Mouse (Mus musculus): ENCODE measurements around the gene Sgms1.
"Not testable (repeated sequence)": the region's sequence is repeated elsewhere in the genome, so short reads cannot be mapped to it uniquely, and the experiment has no call there.

The Sgms1 gene

DNA sequence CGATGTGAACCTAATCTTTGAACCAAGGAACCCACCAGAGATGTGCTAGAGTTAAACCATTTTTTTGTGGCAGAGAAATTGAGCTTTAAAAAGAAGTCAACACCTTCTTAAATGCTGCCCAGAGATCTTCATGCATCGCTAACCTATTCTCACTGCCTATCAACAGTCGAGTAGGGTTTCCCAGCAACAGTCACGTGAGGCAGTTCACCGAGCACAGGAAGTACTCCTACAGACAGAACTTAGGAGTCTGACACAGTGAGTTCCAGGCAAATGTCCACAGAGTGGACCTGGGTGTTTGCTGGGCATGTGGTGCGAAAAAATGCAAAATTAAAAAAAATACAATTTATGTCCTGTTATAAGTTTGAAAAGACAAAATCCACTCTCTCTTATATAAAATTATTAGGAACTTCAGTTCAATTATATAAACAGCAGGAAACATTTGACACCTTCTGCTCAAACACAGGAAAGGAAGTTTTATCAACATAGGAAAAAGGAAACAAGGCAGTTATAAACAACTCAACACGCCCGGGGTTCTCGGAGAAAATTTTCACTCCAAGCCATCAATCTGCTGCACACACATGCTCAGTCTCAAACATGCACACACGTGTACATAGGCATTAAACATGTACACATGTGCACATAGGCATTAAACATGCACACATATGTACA is 64.3 kb downstream of the Sgms1 start:
- DNase-seq (ENCODE audit: low read depth, low spot score) = no peak

DNA sequence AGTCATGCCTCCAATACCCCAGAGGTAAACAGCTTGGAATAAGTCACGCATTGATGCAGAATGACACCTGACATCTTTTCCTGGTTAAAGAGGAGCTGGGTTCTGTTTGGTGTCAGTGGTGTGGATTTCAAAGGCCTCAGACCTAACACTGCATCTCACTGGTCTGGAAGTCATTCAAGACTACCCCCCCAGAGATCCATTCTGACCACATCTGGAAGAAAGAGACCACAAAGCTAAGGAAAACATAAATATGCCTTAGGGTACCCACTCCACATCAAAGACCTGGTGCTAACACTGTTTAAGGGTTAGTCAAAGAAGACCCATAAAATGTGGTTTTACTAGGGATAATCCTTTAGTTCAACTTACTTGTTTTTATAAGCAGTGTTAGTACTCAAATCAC is 65.0 kb downstream of the Sgms1 start:
- no peak for DNase-seq (ENCODE audit: low read depth, low spot score)

DNA sequence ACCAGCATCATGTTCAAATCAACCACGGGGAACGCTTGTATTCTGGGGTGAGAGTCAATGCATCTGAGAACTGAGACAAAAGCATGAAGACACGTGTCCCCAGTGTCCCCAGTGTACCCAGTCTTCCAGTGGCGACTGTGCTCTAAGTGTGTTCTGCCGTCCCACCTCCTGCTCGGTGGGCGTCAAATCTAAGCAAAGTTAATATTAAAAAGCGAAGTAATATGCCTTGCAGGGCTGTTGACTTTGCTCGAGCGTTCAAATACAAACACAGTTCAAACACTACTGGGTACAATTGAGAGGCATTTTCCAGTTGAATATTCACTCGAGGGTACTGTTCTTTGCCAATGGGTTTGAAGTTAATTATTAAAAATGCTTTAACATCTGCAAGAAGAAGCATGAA is 66.4 kb downstream of the Sgms1 start:
- no peak for DNase-seq (ENCODE audit: low read depth, low spot score)

DNA sequence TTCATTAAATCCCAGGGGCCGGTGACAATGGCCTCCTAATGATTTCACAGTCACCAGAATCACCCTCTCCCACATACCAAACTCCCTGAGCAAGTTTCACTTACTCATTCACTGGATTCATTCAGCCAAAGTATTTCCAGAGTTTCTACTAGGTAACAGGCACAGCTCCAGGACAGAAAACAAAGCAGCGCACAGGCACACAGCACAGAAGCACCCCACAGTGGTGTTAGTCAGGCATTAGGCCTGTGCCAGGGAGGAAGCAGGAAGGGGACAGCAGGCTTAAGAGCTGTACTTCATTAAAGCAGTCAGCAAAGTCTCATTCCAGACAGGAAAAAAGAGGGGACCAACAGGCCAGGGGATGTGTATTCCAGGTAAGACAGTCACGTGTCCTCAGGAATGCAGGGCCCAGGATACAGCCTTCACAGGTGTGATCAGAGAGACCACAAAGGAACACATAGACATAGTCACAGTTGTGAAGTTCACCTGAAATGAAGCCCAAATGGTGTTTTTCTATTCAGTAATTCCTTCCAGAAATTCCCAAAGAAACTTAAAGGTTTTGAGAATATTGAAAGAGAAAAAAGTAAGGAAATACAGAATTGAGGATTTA is 67.0 kb downstream of the Sgms1 start:
- no peak for DNase-seq (ENCODE audit: low read depth, low spot score)

DNA sequence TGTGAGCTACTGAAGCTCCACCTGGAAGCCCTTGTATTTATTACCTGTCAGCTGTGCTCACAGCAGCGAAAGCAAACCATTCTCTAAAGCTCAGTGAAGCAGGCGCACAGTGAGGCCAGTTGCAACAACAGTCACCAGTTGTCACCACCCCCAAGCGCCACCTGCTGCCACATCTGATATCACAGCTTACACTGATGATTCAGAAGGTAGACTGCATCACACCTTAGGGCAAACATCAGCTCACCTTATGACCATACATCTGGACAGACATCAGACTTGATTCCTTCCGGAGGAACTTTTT is 69.2 kb downstream of the Sgms1 start:
- no peak for DNase-seq (ENCODE audit: low read depth, low spot score)

DNA sequence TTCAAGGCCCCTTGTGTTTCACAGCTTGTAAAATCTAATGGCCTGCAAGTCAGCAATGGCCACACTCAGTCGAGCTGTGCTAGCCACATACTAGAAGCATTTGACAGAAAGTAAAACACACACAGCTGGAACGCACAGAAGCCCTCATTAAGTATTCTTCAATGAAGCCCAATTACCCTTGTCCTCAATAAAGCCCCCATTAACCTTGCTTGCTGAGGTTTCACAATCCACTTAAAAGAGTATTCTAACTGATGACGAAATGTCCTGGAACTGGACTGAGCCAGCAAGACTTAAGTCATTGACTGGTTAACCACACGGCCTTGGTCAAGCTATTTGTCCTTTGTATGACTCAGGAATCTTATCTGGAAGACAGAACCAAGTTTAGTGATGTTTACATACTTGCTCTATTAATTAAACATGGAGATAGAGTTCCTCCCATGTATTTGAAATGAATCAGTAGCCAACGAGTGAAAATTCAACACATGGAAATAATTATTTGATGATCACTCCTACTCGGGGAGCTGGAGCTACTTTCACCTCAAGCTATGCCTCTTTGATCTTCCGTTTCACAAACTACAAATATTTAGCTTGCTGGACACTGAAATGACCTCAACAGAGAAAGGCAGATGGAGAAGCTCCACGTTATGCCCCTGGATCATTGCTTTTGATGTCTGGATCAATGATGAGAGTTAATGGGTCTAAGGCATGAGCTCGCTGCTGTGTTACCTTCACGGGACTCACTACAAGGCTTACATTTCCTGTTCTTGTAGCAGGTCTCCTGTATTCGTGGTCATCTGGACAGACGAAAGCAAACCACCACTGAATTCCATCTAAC is 69.8 kb downstream of the Sgms1 start:
- no peak for DNase-seq (ENCODE audit: low read depth, low spot score)

DNA sequence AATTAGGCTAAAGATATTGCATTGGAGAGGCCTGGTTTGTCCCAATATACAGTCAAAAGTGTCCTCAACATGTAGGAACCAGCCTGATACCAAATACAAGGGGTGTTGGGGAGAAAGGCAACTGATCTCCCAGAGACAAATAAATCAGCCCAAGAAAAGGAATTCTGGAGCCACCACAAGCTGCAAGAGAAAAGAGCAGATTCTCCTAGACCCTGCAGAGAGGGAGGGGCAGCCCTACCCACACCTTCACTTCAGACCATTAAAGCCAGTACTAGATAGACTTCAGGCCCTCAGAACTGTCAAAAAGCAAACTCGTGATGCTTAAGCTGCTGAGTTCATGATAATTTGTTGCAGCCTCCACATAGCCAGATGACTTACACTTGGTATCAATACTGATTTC is 70.5 kb downstream of the Sgms1 start:
- no peak for DNase-seq (ENCODE audit: low read depth, low spot score)

DNA sequence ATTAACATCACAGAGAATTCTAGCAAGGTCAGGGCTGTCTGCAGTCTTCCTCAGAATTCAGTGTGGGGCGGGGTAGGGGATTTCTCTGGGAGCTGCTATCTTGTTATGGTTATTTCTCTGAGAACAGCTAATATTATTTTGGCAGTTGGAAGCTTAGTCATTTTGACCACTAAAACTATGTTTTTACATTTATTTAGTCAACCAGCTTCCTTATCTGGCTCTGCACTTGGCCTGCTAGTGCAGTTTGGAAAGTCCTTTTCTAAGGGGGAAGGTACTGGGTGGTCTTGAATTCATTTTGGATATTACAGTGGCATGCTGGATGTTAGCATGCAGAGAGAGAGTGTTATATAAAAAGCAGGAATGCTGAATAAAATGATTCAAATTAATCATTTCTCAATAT is 72.2 kb downstream of the Sgms1 start:
- not testable (repeated sequence) for DNase-seq (ENCODE audit: low read depth, low spot score)

DNA sequence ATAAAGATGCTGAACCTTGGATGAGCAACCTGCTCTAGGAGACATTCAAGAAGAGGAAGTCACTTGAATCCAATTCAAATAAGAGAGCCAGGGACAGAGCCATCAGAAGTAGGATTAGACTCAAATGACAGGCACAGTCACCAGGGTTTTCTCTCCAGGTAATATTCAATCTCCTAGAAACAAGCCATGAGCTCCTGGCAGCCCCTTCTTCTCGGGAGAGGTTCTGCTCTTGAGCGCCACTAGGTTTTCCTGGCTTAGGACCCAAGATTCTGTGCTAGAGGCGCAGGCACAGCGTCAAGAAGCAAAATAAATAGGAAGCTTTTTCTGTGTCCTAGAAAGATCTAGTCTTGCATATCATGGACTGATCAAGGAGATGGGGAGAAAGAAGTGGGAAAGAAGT is 76.2 kb downstream of the Sgms1 start:
- no peak for DNase-seq (ENCODE audit: low read depth, low spot score)

DNA sequence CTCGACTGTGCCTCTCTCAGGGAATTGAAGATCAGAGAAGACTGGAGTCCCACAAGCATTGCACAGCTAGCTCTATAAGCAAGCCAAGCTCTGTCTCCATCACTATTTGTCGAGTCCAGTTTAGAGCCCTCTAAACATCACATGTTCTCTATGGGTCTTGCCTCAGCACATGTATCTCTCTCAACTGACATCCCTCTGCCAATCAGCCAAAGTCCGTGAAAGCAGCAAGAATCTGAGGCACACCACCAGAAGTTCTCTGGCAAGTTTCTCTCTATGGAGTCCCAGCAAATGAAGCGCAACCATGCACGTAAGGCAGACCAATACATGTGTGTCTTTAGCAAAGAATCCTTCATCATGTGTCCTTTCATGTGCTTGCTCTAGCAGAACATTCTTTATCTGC is 77.8 kb downstream of the Sgms1 start:
- DNase-seq (ENCODE audit: low read depth, low spot score) = no peak

DNA sequence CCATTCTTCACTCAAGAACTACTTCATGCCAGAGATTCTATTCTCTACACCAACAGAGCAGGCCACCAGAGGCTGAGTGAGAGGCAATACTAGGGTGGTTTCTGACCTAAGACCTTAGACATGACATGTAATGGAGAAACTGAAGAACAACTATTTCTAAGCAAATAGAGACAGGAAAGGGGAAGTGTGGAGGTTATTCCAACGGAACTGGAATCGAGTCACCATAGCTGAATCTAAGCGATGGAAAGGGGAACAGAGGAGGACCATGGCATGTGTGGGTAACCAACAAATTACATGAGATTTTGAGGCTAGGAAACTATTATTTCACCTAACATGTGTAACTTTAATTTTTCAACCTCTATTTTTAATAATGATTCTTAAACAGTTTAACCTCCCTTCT is 78.5 kb downstream of the Sgms1 start:
- DNase-seq (ENCODE audit: low read depth, low spot score) = no peak

DNA sequence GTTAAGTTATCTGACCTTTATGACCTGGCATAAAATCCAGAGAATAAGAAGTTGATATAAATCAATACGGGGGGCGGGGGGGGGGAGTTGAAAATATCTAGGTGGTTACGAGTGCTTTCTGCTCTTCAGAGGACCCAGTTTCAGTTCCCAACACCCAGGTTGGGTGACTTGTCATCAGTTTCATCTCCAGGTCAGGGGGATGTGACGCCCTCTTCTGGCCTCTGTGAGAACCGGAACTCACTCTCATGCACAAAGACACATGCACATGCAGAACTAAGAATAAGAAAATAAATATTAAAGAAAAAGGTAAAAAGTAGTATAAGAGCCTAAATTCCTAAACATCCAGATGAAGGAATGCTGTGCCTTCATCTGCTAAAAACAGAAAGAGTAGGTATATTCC is 79.0 kb downstream of the Sgms1 start:
- no peak for DNase-seq (ENCODE audit: low read depth, low spot score)

DNA sequence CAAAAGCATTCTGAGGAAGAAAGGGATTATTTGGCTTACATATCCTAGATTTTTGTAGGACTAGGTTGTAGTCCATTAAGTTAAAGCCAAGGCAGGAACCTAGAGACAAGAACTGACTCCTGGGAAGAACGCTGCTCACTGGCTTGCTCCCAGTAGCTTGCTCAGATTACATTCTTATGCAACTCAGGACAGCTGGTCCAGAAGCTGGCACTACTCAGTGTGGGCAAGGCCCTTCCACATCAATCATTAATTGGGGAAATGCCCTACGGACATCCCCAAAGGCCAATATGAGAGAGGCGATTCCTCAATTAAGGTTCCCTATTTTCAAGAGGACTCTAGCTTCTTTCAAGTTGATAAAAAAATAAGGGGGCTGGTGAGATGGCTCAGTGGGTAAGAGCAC is 80.2 kb downstream of the Sgms1 start:
- DNase-seq (ENCODE audit: low read depth, low spot score) = no peak

DNA sequence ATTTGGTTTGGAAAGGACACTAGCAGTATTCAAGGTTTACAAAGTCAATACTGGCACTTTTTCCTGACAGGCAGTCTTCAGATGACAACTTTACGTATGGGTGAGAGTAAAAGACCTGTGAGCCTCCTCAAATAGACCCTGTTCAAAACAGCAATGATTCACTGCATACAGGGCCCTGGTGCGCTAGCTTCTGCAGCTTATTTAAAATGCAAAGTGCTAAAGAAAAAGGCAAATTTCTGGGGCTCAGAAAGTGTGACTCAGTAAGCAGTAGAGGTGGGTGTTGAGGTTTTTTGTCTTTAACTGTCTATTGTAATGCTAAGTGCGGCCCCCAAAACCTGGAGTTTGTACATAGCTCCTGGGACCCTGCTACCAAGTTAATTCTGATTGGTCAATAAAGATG is 81.2 kb downstream of the Sgms1 start:
- DNase-seq (ENCODE audit: low read depth, low spot score) = no peak

DNA sequence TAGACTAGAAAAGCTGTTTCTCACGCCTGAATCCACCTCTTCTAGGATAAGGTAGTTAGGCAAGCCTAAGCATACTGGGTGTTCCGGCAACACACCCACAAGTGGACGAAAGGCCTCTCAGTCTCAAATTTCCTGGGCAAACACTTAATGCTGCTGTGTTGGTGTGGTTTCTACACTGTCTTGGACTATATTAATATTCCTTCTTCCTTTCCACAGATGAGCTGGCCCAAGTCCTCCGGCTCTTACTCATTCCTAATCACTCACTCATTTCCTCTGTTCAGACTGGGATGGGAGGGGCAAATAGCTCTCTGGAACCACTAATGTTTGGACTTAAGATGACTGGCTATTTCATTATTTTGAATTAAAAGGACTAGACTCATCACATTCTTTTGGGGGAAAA is 84.6 kb downstream of the Sgms1 start:
- DNase-seq (ENCODE audit: low read depth, low spot score) = no peak

DNA sequence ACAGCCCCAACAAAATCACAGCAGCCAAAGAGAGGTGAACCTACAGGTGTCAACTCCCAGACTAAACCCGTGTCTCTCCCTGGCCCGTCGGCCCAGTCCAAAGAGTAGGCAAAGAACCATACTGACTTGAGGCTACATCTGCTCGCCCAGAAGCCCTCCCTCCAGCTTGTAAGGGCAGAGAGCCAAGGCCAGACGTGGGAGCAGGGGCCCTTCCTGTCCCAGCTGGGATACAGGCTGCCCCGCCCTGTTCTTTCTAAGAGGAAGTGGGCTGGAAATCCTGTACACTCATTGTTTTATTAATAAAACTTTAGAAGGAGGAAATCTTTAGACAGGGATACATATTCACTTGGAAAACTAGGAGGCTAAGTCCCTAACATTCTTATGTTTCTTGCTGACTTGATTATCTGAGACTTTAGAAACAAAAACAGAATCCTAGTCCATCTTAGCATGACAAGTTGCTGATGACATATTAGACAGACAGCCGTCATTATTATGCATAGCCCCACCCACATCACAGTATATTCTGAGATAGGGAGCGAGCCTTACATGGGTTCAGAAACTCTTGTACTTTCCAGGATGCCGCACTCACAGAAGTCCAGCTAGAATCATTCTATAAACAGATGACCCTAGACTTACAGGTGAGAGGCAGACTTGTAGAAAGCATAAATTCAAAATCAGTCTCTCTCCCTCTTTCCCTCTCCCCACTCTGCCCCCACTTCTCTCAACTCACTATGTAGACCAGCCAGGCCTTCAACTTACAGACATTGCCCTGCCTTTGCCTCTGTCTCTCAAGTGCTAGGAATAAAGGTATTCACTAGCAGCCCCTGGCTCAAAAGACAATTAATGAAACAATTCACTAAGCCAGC is 85.3 kb downstream of the Sgms1 start:
- DNase-seq (ENCODE audit: low read depth, low spot score) = no peak

DNA sequence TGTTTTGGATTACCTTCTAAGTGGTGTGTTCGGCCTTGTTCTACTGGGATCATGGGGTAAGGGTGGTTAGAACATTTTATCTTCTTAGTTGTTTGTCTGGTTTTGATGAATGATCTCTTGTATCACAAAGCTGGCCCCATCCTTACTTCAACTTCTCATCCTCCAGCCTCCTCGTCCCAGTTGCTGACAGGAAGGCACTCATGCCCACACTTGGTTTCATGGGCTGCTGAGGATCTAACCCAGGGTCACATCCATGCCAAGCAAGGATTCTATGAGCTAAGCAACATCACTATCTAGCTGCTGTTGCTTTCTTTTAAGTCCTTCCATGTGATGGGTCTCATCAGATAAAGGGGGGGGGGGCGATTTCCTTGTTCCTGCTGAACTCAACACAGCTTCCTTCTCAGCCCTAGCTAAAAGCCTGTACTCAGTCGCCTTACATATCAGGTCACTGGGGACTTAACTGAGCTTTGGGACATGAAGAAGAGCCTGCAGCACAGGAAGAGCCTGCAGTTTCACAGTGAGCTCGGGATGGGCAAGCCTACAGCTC is 86.6 kb downstream of the Sgms1 start:
- no peak for DNase-seq (ENCODE audit: low read depth, low spot score)

DNA sequence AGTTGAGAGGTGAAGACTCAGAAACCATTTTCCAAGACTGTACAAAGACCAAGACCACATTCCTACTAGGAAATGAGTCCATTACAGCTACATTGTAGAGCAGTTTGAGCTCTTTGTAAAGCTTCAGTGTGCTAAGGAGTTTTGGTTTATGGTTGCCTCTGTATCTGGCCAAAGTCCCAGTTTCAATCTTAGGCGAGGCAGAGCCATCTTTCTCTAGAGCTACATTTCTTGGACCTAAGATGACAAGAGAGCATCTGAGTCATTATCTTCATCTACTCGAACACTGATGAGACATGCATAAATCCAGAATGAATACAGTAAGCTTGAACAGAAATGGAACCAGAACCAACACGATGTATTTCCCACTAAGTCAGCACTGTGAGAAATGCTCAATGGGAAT is 87.9 kb downstream of the Sgms1 start:
- no peak for DNase-seq (ENCODE audit: low read depth, low spot score)

DNA sequence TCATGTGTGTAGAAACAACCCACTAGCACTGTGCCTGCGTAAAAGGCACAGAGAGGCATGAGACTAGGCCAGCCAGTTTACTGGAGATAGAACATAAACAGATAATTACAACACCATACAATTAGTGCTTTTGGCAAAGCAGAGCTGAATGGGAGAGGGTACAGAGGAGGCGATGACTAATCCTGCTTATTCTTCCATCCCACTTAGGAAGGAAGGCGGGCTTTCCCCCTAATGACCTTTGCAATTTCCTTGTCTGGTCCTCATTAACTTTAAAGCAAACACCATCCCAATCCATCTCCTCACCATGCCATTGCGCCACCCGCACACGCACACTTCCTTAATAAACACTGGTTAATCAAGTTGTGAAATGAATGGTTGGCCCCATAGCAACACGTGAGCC is 91.3 kb downstream of the Sgms1 start:
- DNase-seq (ENCODE audit: low read depth, low spot score) = no peak

DNA sequence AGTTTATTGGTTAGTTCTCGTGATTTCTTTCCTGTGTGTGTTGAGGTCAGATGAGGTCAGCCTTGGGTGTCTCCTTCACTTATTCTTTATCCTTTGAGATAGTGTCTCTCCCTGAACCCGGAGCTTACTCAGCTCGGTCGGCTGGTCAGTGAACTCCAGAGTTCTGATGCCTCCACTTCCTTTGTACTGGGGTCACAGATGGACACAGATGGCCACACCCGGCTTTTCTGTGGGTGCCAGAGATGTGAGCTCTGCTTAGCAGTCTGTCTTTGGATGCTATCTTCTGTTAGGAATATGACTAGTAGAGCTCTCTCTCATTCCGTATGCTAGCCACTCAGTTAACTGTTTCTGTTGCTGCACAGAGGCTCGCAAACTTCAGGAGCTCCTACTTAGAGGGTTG is 92.7 kb downstream of the Sgms1 start:
- no peak for DNase-seq (ENCODE audit: low read depth, low spot score)

DNA sequence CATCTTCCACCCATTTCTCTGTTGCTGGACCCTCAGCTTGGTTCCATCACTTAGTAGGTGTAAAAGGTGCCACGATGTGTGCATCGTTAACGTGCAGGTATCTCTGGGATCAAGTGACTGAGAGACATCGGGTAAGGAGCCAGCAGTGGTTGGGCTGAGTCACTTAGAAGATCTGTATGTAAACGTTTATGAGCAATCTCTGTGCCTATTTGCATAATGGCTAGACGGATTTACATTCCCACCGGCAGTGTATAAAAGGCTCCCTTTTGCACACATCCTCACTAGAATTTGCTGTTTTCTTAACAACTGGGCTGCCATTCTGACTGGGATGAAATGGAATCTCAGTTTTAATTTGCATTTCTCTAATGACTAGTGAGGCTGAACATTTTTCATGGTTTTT is 93.9 kb downstream of the Sgms1 start:
- DNase-seq (ENCODE audit: low read depth, low spot score) = no peak

Data from brain, embryonic 18.5 days (tissue).